Mouse (Mus musculus) G1E (cell line): Measurements from ENCODE around the gene Olfr638. TPM values are rescaled to one million over a fixed set of nuclear protein-coding genes. Genes with fewer than 3 reads are reported as not detected.
"Not testable (repeated sequence)": the region's sequence is repeated elsewhere in the genome, so short reads cannot be mapped to it uniquely, and the experiment has no call there.

ENCODE experiments used
- ATAC-seq: 2 replicates; pipeline ENCODE4 v1.8.0; 2016; ENCODE audit warnings: mild to moderate bottlenecking; ENCODE audit not compliant: insufficient number of reproducible peaks, poor library complexity, low FRiP score, severe bottlenecking; ENCODE audit errors: extremely low read depth
- DNase-seq: peaks from one replicate; pipeline ENCODE4 v3.0.0; 2012; ENCODE audit warnings: low spot score
- H3K27me3 ChIP-seq: 2 replicates; pipeline ENCODE4 v1.6.1; 2012; ENCODE audit warnings: mild to moderate bottlenecking, low read length, inconsistent platforms; ENCODE audit not compliant: insufficient read depth
- H3K36me3 ChIP-seq: replicated peaks from 2 replicates; pipeline ENCODE3; 2012; ENCODE audit warnings: mild to moderate bottlenecking, inconsistent platforms
- H3K4me1 ChIP-seq: 2 replicates; pipeline ENCODE4 v1.6.1; 2012; ENCODE audit warnings: low read depth, low read length, inconsistent platforms, mixed read lengths; ENCODE audit not compliant: insufficient read depth
- H3K4me3 ChIP-seq: 2 replicates; pipeline ENCODE4 v1.5.1; 2012; ENCODE audit warnings: low read depth, mild to moderate bottlenecking, inconsistent platforms, low read length, moderate library complexity, mixed read lengths
- H3K9me3 ChIP-seq: replicated peaks from 2 replicates; pipeline ENCODE4 v1.6.1; 2012; ENCODE audit warnings: inconsistent platforms
- CTCF ChIP-seq: IDR thresholded peaks from 2 replicates; pipeline ENCODE4 v1.5.1; 2012; ENCODE audit warnings: low read depth, low read length, inconsistent platforms, mixed read lengths
- GATA1 ChIP-seq: IDR thresholded peaks from 2 replicates; pipeline ENCODE4 v1.6.1; 2012; ENCODE audit warnings: borderline replicate concordance, low read length, inconsistent platforms, mixed read lengths
- GATA2 ChIP-seq: IDR thresholded peaks from 2 replicates; pipeline ENCODE4 v1.6.1; 2012; ENCODE audit warnings: low read depth, low read length, inconsistent platforms, borderline replicate concordance
- POLR2AphosphoS5 ChIP-seq: IDR thresholded peaks from 2 replicates; pipeline ENCODE4 v1.6.1; 2012; ENCODE audit warnings: low read depth, low read length, inconsistent platforms; ENCODE audit not compliant: insufficient replicate concordance
- TAL1 ChIP-seq: conservative IDR thresholded peaks from 2 replicates; pipeline ENCODE4 v1.6.1; 2012; ENCODE audit warnings: low read depth, low read length, inconsistent platforms, mixed read lengths
- polyA plus RNA-seq: library from polyadenylated mRNA; stranded (reverse); fragments of >175 nt; gene quantifications from 2 replicates; pipeline ENCODE4 v1.2.3, GENCODE M21; 2012
- total RNA-seq, 2 experiments: library from RNA; stranded (forward) in 1 of 2; stranded (reverse) in 1 of 2; fragments of 200-1000 nt in 1 of 2; fragments of >200 nt in 1 of 2; fragmentation: Nextera tagmentation in 1 of 2; gene quantifications; 2 replicates each; pipeline ENCODE4 v1.2.3; 2014 to 2017

Olfr638 gene
- not detected in 2 replicates for total RNA-seq (2014; fragmentation: Nextera tagmentation)
- not detected in 2 replicates for total RNA-seq (2017)
- not detected in 2 replicates for polyA plus RNA-seq

DNA sequence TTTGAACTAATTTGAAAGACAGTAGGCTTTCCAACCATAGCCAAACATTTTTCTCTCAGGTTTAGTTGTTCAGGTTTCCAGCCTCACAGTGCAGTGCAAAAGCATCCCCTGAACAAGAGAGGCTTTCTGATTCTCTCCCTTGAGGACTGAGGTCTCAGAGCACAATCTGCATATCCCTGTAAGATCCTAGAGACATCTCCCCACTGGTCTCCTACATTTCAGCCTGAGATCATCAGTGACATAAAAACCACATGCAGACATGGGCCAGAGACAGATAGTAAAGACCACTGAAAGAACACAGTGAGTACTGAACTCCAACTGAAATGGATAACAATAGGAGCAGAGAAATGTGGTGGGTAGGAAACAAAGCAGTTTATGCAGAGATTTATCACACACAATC is at the start of gene Olfr638:
Olfr638 (plus strand) TSS at position 301 of the 400 bp plus-strand sequence.
- ATAC-seq: no peak
- Histone ChIP-seq H3K9me3 (no peaks in the 10 kb centered on the region), H3K36me3 (no peaks in the 10 kb centered on the region), H3K4me1 (no peaks in the 10 kb centered on the region), H3K27me3 (no peaks in the 10 kb centered on the region), H3K4me3 (no peak within 1 kb of the TSS)
- no peak for DNase-seq
- TF ChIP-seq GATA2 (no peak), TAL1 (no peak), CTCF (no peak), POLR2AphosphoS5 (no peak), GATA1 (no peak)

DNA sequence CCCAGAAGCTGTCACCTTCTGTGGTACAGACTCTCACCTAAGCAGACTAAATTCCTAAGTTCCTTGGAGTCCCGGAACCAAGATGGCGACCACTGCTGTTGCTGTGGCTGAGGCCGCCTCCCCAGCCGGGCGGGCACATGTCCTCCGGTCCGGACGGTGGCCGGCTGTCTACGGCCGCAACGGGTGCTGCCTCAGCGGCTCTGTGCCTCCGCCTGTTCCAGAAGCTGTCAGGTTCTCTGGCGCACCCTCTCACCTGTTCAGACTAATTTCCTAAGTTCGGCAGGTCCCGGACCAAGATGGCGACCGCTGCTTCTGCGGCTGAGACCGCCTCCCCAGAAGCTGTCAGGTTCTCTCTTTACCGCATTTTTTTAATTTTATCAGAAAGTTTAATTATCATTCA is 31.7 kb upstream of the Olfr638 start:
- not testable (repeated sequence) for H3K36me3 ChIP-seq, H3K9me3 ChIP-seq, H3K27me3 ChIP-seq, DNase-seq, H3K4me3 ChIP-seq, H3K4me1 ChIP-seq, ATAC-seq

DNA sequence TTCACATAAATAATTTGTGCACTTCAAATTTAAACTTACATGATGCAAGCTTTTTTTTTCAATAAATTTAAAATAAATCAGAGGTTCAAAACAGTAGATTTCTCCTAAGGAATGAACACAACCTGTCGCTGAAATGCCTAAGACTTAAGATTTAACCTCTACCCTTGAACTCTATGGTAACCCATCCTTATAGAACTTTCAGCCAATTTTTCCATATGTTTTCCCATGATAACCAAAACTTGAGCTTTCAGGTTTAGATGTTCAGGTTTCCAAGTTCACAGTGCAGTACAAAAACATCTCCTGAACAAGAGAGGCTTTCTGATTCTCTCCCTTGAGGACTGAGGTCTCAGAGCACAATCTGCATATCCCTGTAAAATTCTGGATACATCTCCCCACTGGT is 27.7 kb upstream of the Olfr638 start, which contains the start of gene Olfr635:
Olfr635 (plus strand) TSS at position 301 of the 400 bp plus-strand sequence.
- no peaks in the 10 kb centered on the region for H3K4me1 ChIP-seq
- no peaks in the 10 kb centered on the region for H3K27me3 ChIP-seq
- no peak within 1 kb of the TSS for H3K4me3 ChIP-seq
- ATAC-seq (no peak), DNase-seq (no peak)
- no peaks in the 10 kb centered on the region for H3K9me3 ChIP-seq
- H3K36me3 ChIP-seq: no peaks in the 10 kb centered on the region
- TF ChIP-seq GATA1: no peak
- no peak for TF ChIP-seq POLR2AphosphoS5

DNA sequence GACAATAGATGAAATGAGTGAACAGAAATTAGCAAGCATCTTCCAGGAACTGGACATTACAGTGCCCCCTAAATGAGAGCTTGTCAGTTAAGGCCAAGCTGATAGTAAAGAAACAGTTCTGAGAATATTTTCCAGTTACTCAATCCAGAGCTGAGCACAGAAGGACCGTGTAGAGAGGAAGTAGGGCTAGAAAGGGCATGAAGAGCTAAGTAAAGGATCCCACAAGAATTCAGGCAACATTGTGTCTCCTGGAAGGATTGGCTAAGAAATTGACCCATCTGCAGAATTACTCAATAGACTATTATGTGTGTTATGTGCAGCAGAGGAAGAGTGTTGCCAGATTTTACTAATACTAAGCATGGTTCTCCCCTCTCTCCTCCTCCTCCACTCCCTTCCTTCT is 26.8 kb upstream of the Olfr638 start:
- Histone ChIP-seq H3K9me3 (no peaks in the 10 kb centered on the region), H3K4me3 (no peak overlapping the region), H3K27me3 (no peaks in the 10 kb centered on the region), H3K4me1 (no peaks in the 10 kb centered on the region), H3K36me3 (no peaks in the 10 kb centered on the region)
- TF ChIP-seq GATA1: no peak
- no peak for TF ChIP-seq TAL1
- no peak for TF ChIP-seq CTCF
- TF ChIP-seq GATA2: no peak
- no peak for TF ChIP-seq POLR2AphosphoS5
- no peak for DNase-seq
- no peak for ATAC-seq

DNA sequence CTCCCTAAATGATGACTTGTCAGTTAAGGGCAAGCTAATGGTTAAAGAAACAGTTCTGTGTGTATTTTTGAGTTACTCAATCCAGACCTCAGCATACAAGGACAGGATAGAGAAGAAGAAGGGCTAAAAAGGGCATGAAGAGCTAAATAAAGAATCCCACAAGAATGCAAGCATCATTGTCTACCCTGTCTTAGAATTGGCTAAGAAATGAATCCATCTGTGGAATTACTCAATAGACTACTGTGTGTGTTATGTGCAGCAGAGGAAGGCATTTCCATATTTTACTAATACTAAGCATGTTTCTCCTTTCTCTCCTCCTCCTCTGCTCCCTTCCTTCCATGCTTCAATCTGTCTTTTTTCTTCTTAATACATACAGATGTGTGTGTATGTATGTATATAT is 578 bp downstream of the Olfr638 start:
- Histone ChIP-seq H3K27me3 (no peaks in the 10 kb centered on the region), H3K4me1 (no peaks in the 10 kb centered on the region), H3K4me3 (no peak overlapping the region), H3K36me3 (no peaks in the 10 kb centered on the region), H3K9me3 (no peaks in the 10 kb centered on the region)
- DNase-seq (no peak), ATAC-seq (no peak)
- TF ChIP-seq CTCF: no peak
- no peak for TF ChIP-seq GATA2
- TF ChIP-seq GATA1: no peak
- TF ChIP-seq TAL1: no peak
- no peak for TF ChIP-seq POLR2AphosphoS5

DNA sequence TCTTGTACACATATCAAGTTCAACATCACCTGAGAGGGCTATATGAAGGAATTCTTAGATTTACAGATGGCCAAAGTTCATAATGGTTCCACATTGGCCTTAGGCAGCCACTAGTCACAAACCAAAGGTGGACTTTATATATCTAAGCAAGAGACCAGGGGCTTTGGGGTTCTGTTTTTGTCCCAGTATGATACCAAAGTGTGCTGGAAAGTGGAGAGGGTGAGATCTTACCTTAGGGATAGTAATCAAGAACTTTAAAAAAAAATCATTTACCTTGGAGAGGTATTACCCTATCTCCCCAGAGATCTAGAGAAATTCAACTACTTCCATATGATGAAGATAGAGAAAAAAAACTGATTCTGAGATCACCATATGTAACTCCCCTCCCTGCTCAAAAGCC is 18.7 kb downstream of the Olfr638 start, which contains the start of gene Olfr639:
Olfr639 (minus strand) TSS at position 101 of the 400 bp plus-strand sequence.
- no peak within 1 kb of the TSS for H3K4me3 ChIP-seq
- H3K4me1 ChIP-seq: no peaks in the 10 kb centered on the region
- ATAC-seq (no peak), DNase-seq (no peak)
- H3K27me3 ChIP-seq: no peaks in the 10 kb centered on the region
- TF ChIP-seq CTCF (no peak), POLR2AphosphoS5 (no peak), GATA1 (no peak), GATA2 (no peak), TAL1 (no peak)
- no peaks in the 10 kb centered on the region for H3K36me3 ChIP-seq
- H3K9me3 ChIP-seq: no peaks in the 10 kb centered on the region

DNA sequence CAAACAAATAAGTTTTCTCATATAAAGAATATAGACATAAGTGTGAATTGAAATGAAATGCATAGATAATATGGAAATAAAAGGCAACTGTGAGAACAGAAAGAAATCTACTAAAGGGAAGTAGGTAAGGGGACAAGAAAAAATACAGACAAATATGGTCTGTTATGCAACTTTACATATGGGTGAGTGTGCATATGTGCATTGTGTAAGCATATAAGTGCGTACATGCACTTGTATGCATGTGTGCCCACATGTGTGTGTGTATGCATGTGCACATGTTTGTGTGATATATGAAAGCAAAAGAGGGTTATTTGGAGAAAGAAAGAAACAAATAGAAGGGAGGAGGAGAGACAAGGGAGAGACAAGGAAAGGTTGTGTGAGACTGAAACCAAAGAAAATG is 20.4 kb downstream of the Olfr638 start:
- Histone ChIP-seq H3K4me1 (no peaks in the 10 kb centered on the region), H3K36me3 (no peaks in the 10 kb centered on the region), H3K27me3 (no peaks in the 10 kb centered on the region), H3K4me3 (no peak overlapping the region), H3K9me3 (no peaks in the 10 kb centered on the region)
- DNase-seq (no peak), ATAC-seq (no peak)
- no peak for TF ChIP-seq TAL1
- no peak for TF ChIP-seq GATA1
- TF ChIP-seq GATA2: no peak
- no peak for TF ChIP-seq CTCF
- TF ChIP-seq POLR2AphosphoS5: no peak
